Mouse (Mus musculus) lung, postnatal 0 days (tissue): Measurements from ENCODE around the gene A030014E15Rik.

Experiments used
- CTCF ChIP-seq: IDR thresholded peaks from 2 replicates; pipeline ENCODE4 v1.5.1; 2016; ENCODE audit warnings: antibody characterized with exemption, mild to moderate bottlenecking
- EP300 ChIP-seq: IDR thresholded peaks from 2 replicates; pipeline ENCODE4 v1.6.1; 2016; ENCODE audit warnings: antibody characterized with exemption, mild to moderate bottlenecking, control low read depth

DNA sequence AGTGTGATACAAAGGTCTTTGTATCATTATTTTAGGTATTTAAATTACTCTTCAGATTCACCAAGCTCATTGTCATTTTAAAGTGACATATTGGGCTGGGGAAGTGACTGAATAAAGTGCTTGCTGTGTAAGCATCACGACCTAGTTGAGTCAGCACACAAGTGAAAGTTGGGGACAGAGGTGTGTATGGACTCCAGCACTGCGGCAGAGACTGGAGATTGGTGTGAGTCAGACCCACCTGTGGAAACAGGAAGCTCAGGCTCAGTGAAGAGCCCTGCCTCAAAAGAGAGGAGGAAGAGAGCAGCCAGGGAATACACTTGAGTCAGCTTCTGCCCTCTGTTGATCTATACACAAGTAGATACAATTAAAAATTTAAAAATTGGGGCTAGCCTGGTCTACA lies 45.5 kb upstream of the A030014E15Rik start:
- TF ChIP-seq CTCF = no peak
- no peak for TF ChIP-seq EP300
